Mouse (Mus musculus): ENCODE measurements around the gene Dhx32.

- TF ChIP-seq POLR2A (IDR thresholded peaks at IDR 0.05; ENCODE audit: insufficient read depth, low read length): no peak
- TF ChIP-seq CTCF (IDR thresholded peaks at IDR 0.05; ENCODE audit: low read depth, low read length): no peak
- TF ChIP-seq EP300 (IDR thresholded peaks at IDR 0.05; ENCODE audit: insufficient read depth, low read depth, low read length): no peak
Observed at GRCm38 (mm10) chr7:133764425-133764824, 18.1 kb downstream of the Dhx32 start.
